28 mouse cellular contexts compared by ENCODE assay signal in the genomic region with DNA sequence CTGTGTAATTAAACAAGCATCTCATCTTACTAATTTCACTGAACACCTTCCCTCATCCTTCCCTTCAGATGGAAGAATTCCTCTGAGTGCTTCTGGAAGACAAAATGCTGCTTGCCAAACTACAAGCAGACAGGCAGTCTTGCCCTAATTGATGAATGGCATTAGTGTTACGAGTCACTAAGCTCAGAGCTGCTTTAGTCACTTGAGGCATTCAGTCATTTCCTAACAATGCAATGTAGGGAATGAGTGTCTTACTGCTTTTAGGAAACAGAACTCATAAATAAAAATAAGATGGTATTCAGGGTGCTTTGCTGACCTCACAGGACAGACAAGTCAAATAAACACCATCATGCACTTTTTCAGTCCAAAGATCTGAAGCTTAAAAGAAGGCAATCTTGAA.
DNase-seq lines count a peak whose midpoint lies in the region; ATAC-seq and TF ChIP-seq lines count a peak whose summit lies in the region.
"Had no signal": no experiment of that assay in that cellular context is flagged by ENCODE, and none has a peak within 500 bp of the region (broad histone marks: within the 10 kb centered on the region; RNA-seq: fewer than 3 reads in every experiment).

No protein-coding gene starts in this region.

- no peaks in the 10 kb centered on the region for H3K4me1 ChIP-seq in midbrain, postnatal 0 days (ENCODE audit: insufficient read depth, low read length)
- no peaks in the 10 kb centered on the region for H3K4me1 ChIP-seq in midbrain, embryonic 13.5 days (replicated peaks)
- H3K4me1 ChIP-seq: embryonic facial prominence, embryonic 15.5 days; heart, embryonic 15.5 days; intestine, embryonic 15.5 days; lung, embryonic 15.5 days had no signal

- no peak overlapping the region for H3K4me2 ChIP-seq in midbrain, postnatal 0 days (ENCODE audit: low read depth, low read length, poor library complexity, severe bottlenecking)
- no peak overlapping the region for H3K4me2 ChIP-seq in midbrain, embryonic 13.5 days (replicated peaks)
- H3K4me2 ChIP-seq: embryonic facial prominence, embryonic 15.5 days; heart, embryonic 15.5 days; hindbrain, embryonic 14.5 days; intestine, embryonic 15.5 days; lung, embryonic 15.5 days had no signal

- 0% methylated on average over 1 of the region's 1 CpGs for WGBS in midbrain, postnatal 0 days
- 0% methylated on average over 1 of the region's 1 CpGs for WGBS in midbrain, embryonic 13.5 days

- H3K27ac ChIP-seq in midbrain, postnatal 0 days (ENCODE audit: low read depth, low read length) = no peak overlapping the region
- no peak overlapping the region for H3K27ac ChIP-seq in midbrain, embryonic 13.5 days
- H3K27ac ChIP-seq: embryonic facial prominence, embryonic 15.5 days; heart, embryonic 15.5 days; hindbrain, embryonic 14.5 days; intestine, embryonic 15.5 days; liver, embryonic 14.5 days; lung, embryonic 15.5 days; stomach, postnatal 0 days had no signal

- no peak overlapping the region for H3K4me3 ChIP-seq in midbrain, postnatal 0 days (ENCODE audit: low read depth, low read length)
- H3K4me3 ChIP-seq in midbrain, embryonic 13.5 days (replicated peaks) = no peak overlapping the region
- H3K4me3 ChIP-seq: embryonic facial prominence, embryonic 15.5 days; heart, embryonic 15.5 days; intestine, embryonic 15.5 days; lung, embryonic 15.5 days had no signal

- no peak overlapping the region for H3K9ac ChIP-seq in midbrain, postnatal 0 days (replicated peaks; ENCODE audit: low read length, poor library complexity, severe bottlenecking)
- no peak overlapping the region for H3K9ac ChIP-seq in midbrain, embryonic 13.5 days (replicated peaks)
- H3K9ac ChIP-seq: embryonic facial prominence, embryonic 15.5 days; heart, embryonic 15.5 days; hindbrain, embryonic 14.5 days; intestine, embryonic 15.5 days; liver, embryonic 14.5 days; lung, embryonic 15.5 days had no signal

- H3K9me3 ChIP-seq in midbrain, postnatal 0 days (ENCODE audit: low read length) = no peaks in the 10 kb centered on the region
- H3K9me3 ChIP-seq in midbrain, embryonic 13.5 days = no peaks in the 10 kb centered on the region
- H3K9me3 ChIP-seq: embryonic facial prominence, embryonic 15.5 days; heart, embryonic 15.5 days; intestine, embryonic 15.5 days; lung, embryonic 15.5 days had no signal

- DNase-seq in midbrain, postnatal 0 days (ENCODE audit: low spot score) = peak; percentile 33
- DNase-seq in Muller cell, postnatal 12 days (ENCODE audit: inconsistent ontology term) = peak; percentile 40
- DNase-seq in embryo, embryonic 10.5 days (ENCODE audit: low spot score) = peak; percentile 8
- DNase-seq in gastrocnemius, postnatal 4 days (ENCODE audit: low spot score in 2 of 2) = no peak
- no peak for DNase-seq in layer of hippocampus, adult 18-20 months (ENCODE audit: low spot score in 2 of 2)
- DNase-seq in heart, adult 18-20 months = no peak
- DNase-seq: adrenal gland, postnatal 14 days; cerebellum, adult 11 months; cerebellum, adult 9-11 months; gastrocnemius, postnatal 25 days; heart, postnatal 4 days; kidney, adult 8-10 months; kidney, postnatal 25 days; layer of hippocampus, postnatal 36 days; lung, postnatal 4 days; thymus, adult 2 months; thymus, postnatal 4 days had no signal

- no peak for ATAC-seq in midbrain, postnatal 0 days (ENCODE audit: low FRiP score)
- ATAC-seq in midbrain, embryonic 13.5 days = no peak
- ATAC-seq: CD4-positive, CD25-positive, alpha-beta regulatory T cell, adult 4 months; forebrain, embryonic 16.5 days; intestine, embryonic 15.5 days; midbrain, embryonic 16.5 days had no signal

- TF ChIP-seq CTCF in midbrain, postnatal 0 days (IDR thresholded peaks at IDR 0.05) = no peak

- no peaks in the 10 kb centered on the region for H3K36me3 ChIP-seq in midbrain, postnatal 0 days (ENCODE audit: insufficient read depth, low read length)
- H3K36me3 ChIP-seq in midbrain, embryonic 13.5 days = no peaks in the 10 kb centered on the region
- H3K36me3 ChIP-seq: embryonic facial prominence, embryonic 15.5 days; heart, embryonic 15.5 days; intestine, embryonic 15.5 days; lung, embryonic 15.5 days had no signal

- H3K27me3 ChIP-seq in midbrain, postnatal 0 days (ENCODE audit: insufficient read depth, low read length) = no peaks in the 10 kb centered on the region
- H3K27me3 ChIP-seq in midbrain, embryonic 13.5 days = no peaks in the 10 kb centered on the region
- H3K27me3 ChIP-seq: embryonic facial prominence, embryonic 15.5 days; heart, embryonic 15.5 days; intestine, embryonic 15.5 days; lung, embryonic 15.5 days had no signal

Comparison
In these comparisons a context has a peak if more than half of its experiments do, and no peak if none do; other contexts are left out.
1. DNase-seq: peak in midbrain, postnatal 0 days (single experiment), Muller cell, postnatal 12 days (single experiment) and embryo, embryonic 10.5 days (single experiment); none in gastrocnemius, postnatal 4 days (0 of 2), layer of hippocampus, adult 18-20 months (0 of 2) and heart, adult 18-20 months (0 of 2).